Mouse (Mus musculus): ENCODE results near the gene Trmt1. TPM values are rescaled to one million over a fixed set of nuclear protein-coding genes. Genes with fewer than 3 reads are reported as not detected.

Gene Trmt1
- polyA plus RNA-seq, 1 experiment from 2014 or later: 58.1 TPM

DNA sequence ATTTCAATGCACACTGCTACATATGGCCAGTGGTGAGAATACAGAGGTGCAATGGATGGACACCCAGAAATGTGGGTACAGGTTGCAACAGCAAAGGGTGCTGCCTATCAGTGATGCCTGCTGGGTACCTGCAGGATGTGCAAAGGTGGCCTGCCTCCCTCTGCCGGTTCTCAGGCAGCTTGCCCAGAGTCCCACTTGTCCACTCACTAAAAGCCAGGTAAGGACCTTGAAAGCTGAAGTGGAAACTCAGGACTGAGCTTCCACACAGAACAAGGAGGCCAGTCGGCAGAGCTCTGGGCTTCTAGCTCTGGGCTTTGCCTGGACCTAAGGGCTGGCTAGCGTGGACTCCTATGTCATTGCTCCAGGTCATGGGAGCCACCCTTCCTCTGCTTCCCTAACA is 25.2 kb downstream of the Trmt1 start:
- H3K36me3 ChIP-seq: no peaks in the 10 kb centered on the region
- H3K9me3 ChIP-seq (replicated peaks): no peaks in the 10 kb centered on the region
- H3K27ac ChIP-seq (replicated peaks): peak overlapping the region; percentile 85
- DNase-seq (ENCODE audit: low spot score): no peak
- peaks cover 100% of the 10 kb centered on the region for H3K27me3 ChIP-seq (ENCODE audit: low read depth, poor library complexity, severe bottlenecking)
- 47% methylated on average over 3 of the region's 3 CpGs for WGBS
- H3K4me1 ChIP-seq: peaks cover 84% of the 10 kb centered on the region
- H3K4me3 ChIP-seq: 0 out of 2 replicates have a peak overlapping the region, but pooled peaks have one; percentile 37

DNA sequence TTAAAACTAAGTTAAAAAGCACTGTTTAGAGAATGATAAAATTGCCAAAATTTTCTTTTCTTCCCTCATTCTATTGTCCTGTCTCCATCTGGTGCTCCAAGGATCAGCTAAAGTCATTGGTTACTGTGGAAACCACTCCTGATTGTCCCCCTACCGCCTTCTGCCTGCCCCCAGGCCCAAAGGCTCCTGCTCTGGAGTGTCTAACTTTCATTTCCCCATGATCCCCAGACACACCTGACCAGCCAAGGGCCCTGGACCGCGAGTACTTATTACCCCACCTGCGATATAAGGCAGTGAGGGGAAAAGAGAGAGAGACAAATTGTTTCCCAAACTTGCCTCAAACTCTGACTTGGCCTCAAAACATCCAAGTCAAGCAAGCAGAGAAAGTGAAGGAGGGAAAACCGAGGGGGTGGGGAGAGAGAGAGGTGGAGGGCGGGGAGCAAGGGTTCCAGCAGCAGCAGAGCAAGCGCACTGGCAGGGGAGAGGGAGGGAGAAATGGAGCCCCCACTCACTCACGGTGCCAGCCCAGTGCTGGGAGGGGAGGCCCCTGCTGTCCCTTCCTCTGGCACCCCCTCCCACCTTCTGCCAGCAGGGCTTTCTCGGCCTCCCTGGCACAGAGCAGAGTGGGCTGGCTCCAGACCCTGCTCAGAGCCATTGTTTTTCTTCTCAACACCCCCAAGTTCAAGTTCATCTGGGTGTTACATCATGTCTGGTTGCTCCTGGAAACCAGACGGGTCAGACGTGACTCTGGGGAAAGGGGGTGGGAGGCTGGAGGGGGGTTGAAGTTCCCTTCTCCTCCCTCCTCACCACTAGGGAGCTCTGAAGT is 26.0 kb downstream of the Trmt1 start:
- Histone ChIP-seq H3K27ac (replicated peaks) (peak overlapping the region; percentile 85), H3K4me3 (peak overlapping the region; percentile 37), H3K27me3 (ENCODE audit: low read depth, poor library complexity, severe bottlenecking) (peaks cover 100% of the 10 kb centered on the region), H3K4me1 (peaks cover 76% of the 10 kb centered on the region), H3K9me3 (replicated peaks) (no peaks in the 10 kb centered on the region), H3K36me3 (no peaks in the 10 kb centered on the region)
- peak; percentile 60 for DNase-seq (ENCODE audit: low spot score)
- WGBS: 22% methylated on average over 11 of the region's 11 CpGs

DNA sequence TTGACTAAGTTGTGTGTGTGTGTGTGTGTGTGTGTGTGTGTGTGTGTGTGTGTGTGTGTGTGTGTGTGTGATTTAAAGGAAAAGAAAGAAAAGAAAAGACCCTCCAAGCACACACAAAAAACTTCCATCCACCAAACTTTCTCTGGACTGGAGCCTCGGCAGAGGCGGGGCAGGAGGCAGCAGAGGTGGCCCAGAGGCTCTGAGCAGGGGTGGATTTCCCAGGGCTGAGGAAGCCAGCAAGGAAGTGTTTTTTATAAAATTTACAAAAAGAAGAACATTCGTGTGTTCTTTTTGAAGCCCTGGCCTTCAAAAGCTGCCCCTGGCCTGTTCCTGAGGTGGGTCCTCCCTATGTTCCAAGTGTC is 26.6 kb downstream of the Trmt1 start:
- no peak overlapping the region for H3K4me3 ChIP-seq
- 39% methylated on average over 3 of the region's 3 CpGs for WGBS

DNA sequence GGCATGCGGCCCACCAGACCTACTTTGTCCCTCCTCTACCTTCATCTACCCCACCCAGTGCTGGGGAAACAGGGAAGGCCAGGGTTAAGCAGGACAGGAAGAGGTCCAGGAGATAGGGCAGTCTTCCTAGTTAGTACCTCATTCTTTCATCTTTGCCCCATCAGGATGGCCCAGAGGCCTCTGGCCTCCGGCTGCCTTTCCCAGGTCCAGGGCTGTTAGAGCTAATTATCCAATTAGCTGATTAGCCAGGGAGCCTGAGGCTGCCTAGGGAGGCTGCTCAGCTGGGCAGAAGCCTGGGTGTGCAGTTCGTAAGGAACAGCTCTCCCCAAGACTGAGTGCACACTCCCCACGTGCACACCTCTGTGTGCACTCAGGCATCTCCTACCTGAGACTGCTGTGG is 27.3 kb downstream of the Trmt1 start:
- no peak for DNase-seq (ENCODE audit: low spot score)
- Histone ChIP-seq H3K4me3 (no peak overlapping the region), H3K27me3 (ENCODE audit: low read depth, poor library complexity, severe bottlenecking) (peaks cover 100% of the 10 kb centered on the region), H3K4me1 (peaks cover 64% of the 10 kb centered on the region), H3K36me3 (no peaks in the 10 kb centered on the region), H3K9me3 (replicated peaks) (no peaks in the 10 kb centered on the region), H3K27ac (replicated peaks) (peak overlapping the region; percentile 80)
- WGBS: 53% methylated on average over 4 of the region's 4 CpGs

More for the DNA sequence above, 26.6 kb downstream of the Trmt1 start:
- peaks cover 100% of the 10 kb centered on the region for H3K27me3 ChIP-seq (ENCODE audit: low read depth, poor library complexity, severe bottlenecking)
- no peaks in the 10 kb centered on the region for H3K36me3 ChIP-seq
- no peaks in the 10 kb centered on the region for H3K9me3 ChIP-seq (replicated peaks)
- peaks cover 70% of the 10 kb centered on the region for H3K4me1 ChIP-seq
- H3K27ac ChIP-seq (replicated peaks): peak overlapping the region; percentile 80
- DNase-seq (ENCODE audit: low spot score): no peak

DNA sequence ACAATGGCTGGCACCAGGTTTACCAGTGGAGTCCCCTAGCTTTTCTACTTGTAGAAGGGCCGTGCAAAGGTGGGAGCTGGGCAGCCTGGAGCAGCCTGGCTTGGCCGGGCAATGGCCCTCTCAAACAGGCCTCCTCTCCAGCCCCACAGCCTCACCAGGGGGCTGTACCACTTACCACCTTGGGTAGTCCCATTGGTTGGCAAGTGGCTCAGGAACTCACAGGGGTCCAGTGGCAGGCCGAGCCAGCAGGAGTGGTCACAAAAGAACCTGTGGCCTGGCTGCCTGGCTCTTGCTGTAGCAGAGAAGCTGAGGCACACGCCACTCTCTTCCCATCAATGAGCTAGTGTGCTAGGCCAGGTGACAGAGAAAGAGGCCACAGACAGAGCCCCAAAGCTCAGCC is 28.1 kb downstream of the Trmt1 start:
- Histone ChIP-seq H3K27me3 (ENCODE audit: low read depth, poor library complexity, severe bottlenecking) (peaks cover 100% of the 10 kb centered on the region), H3K27ac (replicated peaks) (peak overlapping the region; percentile 80; the same call in 1 of the 2 replicates), H3K4me3 (no peak overlapping the region), H3K9me3 (replicated peaks) (no peaks in the 10 kb centered on the region), H3K4me1 (peaks cover 56% of the 10 kb centered on the region), H3K36me3 (no peaks in the 10 kb centered on the region)
- DNase-seq (ENCODE audit: low spot score): no peak
- WGBS: 66% methylated on average over 4 of the region's 4 CpGs

DNA sequence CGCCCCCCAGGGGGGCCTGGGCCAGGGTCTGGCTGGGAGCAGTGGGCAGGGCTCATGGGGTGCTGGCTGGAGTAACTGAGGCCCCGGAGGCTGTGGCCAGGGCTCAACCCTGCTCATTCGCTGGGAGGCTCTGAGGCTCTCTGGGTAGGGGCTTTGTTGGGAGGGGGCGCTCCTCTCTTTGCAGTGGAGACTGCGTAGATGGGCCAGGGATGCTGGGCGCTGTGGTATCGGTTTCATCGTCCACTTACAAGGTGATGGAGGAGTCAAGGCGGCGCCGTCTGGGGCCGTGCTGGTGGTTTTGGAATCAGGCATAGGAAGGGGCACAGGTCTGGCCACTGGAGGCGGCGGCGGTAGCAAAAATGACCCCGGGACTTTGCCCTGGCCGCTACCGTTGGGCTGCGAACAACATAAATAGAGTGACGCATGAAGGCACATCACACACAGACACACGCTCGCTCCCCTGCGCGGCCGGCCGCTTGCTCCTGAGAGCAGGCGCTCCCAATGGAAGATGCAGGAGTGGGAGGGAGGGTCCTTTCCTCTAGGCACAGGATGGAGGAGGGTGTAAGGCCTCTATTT is 29.9 kb downstream of the Trmt1 start:
- Histone ChIP-seq H3K27me3 (ENCODE audit: low read depth, poor library complexity, severe bottlenecking) (peaks cover 100% of the 10 kb centered on the region), H3K9me3 (replicated peaks) (no peaks in the 10 kb centered on the region), H3K27ac (replicated peaks) (no peak overlapping the region; the same call in 1 of the 2 replicates), H3K4me1 (peaks cover 47% of the 10 kb centered on the region), H3K4me3 (peak overlapping the region; percentile 32), H3K36me3 (no peaks in the 10 kb centered on the region)
- DNase-seq (ENCODE audit: low spot score): no peak
- WGBS: 2% methylated on average over 27 of the region's 27 CpGs

DNA sequence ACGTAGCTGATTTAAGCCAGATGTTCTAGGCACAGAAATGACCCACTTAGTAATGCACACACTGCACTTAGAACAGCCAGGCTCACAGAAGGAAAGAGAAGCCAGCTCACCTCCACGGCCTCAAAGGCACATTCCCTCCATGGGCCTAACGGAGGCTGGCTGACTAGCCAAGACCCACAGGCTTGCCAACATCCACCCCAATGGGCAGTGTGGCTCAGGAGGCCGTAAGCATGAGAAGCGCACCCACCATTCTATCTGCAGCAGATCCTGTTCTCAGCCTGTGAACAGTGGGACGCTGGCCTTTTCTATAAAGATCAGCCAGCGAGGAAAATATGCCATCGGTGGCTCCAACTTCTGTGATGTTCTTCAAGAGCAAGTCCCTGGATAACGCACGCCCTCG is 30.7 kb downstream of the Trmt1 start:
- H3K9me3 ChIP-seq (replicated peaks): no peaks in the 10 kb centered on the region
- H3K36me3 ChIP-seq: no peaks in the 10 kb centered on the region
- peaks cover 39% of the 10 kb centered on the region for H3K4me1 ChIP-seq
- no peak for DNase-seq (ENCODE audit: low spot score)
- WGBS: 87% methylated on average over 11 of the region's 11 CpGs
- no peak overlapping the region for H3K27ac ChIP-seq (replicated peaks)
- H3K27me3 ChIP-seq (ENCODE audit: low read depth, poor library complexity, severe bottlenecking): peaks cover 100% of the 10 kb centered on the region
- H3K4me3 ChIP-seq: no peak overlapping the region

DNA sequence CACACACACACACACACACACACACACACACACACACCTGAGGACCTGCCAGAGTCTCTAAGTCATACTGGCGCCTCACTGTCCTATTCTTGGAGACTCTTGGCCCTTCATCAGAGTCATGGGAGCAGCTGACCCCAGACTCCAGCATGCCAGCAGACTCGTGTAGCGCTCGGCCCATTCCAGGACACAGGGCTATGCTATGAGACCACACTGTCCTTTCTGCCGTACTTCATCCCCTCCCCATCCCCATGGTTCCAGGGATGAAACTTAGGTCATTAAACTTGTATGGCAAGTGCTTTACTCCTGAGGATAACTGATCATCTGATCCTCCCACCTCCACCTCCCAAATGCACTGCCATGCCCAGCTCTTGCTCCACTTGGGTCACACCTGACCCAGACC is 32.4 kb downstream of the Trmt1 start:
- Histone ChIP-seq H3K27ac (replicated peaks) (no peak overlapping the region), H3K4me1 (peaks cover 34% of the 10 kb centered on the region), H3K36me3 (no peaks in the 10 kb centered on the region), H3K9me3 (replicated peaks) (no peaks in the 10 kb centered on the region), H3K4me3 (no peak overlapping the region), H3K27me3 (ENCODE audit: low read depth, poor library complexity, severe bottlenecking) (peaks cover 100% of the 10 kb centered on the region)
- WGBS: 84% methylated on average over 5 of the region's 5 CpGs
- no peak for DNase-seq (ENCODE audit: low spot score)

DNA sequence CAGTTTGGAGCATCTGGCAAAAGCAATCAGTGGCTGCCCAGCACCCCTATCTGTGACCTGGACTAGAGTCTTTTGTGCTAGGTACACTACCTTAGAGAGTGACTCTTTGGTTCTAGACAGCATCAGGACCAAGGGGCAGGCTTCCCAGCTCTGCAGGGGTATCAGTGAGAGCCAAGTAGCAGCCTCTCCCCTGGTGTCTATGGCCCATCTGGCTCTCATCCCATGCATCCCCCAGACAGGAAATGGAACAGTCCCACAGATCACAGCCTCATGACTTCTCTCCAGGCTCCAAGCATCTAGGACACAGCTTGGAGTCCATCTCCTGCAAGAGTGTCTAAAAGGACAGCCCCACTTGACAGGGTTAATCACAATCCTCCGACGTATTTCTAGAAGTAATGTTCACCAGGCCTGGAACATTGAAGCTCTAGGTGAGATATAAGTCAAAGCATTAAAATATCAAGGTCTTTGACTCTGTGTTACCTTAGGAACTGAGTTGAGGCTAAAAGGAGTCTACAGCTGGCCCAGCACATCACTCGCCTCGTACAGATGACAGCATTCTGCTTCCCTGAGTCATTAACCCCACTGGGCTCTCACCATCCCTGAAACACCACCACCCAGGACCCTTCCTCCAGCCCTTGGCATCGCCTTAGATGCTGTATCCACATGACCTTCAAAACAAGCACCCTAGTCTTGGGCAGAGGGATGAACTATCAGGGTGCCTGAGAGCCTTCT is 33.0 kb downstream of the Trmt1 start:
- no peaks in the 10 kb centered on the region for H3K36me3 ChIP-seq
- 85% methylated on average over 5 of the region's 5 CpGs for WGBS
- H3K27ac ChIP-seq (replicated peaks): no peak overlapping the region
- H3K9me3 ChIP-seq (replicated peaks): no peaks in the 10 kb centered on the region
- H3K27me3 ChIP-seq (ENCODE audit: low read depth, poor library complexity, severe bottlenecking): peaks cover 100% of the 10 kb centered on the region
- H3K4me1 ChIP-seq: peaks cover 34% of the 10 kb centered on the region
- H3K4me3 ChIP-seq: no peak overlapping the region
- no peak for DNase-seq (ENCODE audit: low spot score)

DNA sequence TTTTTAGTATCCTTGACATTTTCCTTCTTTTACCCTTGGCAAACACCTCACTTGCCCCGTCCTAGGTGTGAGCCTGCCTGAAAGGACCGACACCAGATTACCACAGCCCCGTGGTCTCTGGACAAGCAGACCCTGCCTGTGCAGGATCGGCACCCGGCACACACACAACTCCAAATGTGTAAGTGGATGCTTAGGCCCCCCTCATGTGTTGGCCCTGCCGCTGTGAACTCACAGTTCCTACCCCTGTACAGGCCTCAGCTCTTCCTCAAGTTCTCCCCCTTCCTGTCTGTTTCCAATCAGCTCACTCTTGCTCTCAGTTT is 36.4 kb downstream of the Trmt1 start:
- Histone ChIP-seq H3K4me3 (peak overlapping the region; percentile 19; the same call in 1 of the 2 replicates), H3K4me1 (peaks cover 41% of the 10 kb centered on the region), H3K27me3 (ENCODE audit: low read depth, poor library complexity, severe bottlenecking) (peaks cover 100% of the 10 kb centered on the region), H3K27ac (replicated peaks) (peak overlapping the region; percentile 77), H3K36me3 (no peaks in the 10 kb centered on the region), H3K9me3 (replicated peaks) (no peaks in the 10 kb centered on the region)
- 67% methylated on average over 6 of the region's 6 CpGs for WGBS
- no peak for DNase-seq (ENCODE audit: low spot score)

DNA sequence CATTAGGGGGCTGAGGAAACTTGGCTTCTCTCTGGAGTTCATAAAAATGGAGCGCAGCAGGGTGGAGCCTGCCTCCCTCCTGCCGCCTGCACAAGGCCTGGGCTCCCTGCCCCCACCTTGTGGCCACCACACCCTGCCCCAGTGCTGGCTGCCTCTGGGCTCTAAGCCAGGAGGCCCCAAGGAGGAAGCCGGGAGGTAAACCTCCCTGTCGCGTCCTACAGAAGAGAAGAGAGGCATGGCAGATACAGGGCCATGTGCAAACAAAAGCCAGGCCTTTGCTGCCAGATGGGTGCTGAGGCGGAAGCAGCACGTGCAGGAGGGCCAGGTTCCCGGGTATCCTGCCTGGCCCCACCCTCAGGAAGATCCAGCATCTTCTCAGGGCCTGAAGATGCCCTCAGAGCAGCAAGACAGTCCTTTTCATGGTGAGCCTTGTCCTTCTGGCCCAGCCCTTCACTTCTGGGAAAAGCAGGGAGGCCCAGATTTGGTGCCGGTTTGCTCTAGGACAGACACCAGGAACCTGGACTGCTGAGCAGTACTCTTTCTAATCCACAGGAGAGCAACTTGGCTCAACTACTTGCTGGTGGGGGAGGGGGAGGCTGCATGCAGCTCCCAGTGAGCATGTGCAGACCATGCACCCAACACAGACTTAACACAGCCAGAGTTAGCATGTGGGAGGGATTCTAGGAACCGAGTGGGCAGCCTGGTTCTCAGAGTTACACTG is 36.9 kb downstream of the Trmt1 start, which contains the start of gene G430095P16Rik:
G430095P16Rik (plus strand) TSS at position 158 of the 721 bp plus-strand sequence.
- WGBS: 25% methylated on average over 10 of the region's 10 CpGs
- H3K4me3 ChIP-seq: peak within 1 kb of the TSS; percentile 19; the same call in 1 of the 2 replicates
- peaks cover 41% of the 10 kb centered on the region for H3K4me1 ChIP-seq
- H3K27ac ChIP-seq (replicated peaks): peak within 1 kb of the TSS; percentile 77
- H3K36me3 ChIP-seq: no peaks in the 10 kb centered on the region
- no peak for DNase-seq (ENCODE audit: low spot score)
- no peaks in the 10 kb centered on the region for H3K9me3 ChIP-seq (replicated peaks)
- H3K27me3 ChIP-seq (ENCODE audit: low read depth, poor library complexity, severe bottlenecking): peaks cover 100% of the 10 kb centered on the region

DNA sequence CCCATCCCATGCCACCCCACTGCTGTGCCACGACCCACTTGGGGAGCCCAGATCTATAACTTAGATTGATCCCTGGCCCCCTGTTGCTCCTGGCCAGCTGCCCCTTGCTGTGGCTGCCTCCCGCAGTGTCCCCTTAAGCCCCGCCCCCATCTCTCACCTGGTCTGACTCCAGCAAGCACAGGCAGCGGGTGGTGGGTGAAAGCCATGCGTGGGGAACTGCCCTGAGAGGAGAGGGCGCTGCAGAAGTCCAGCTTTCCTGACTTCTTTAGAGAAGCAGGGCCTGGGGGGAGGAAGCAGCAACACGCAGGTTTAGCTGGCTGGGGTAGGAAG is 37.4 kb downstream of the Trmt1 start:
- Histone ChIP-seq H3K9me3 (replicated peaks) (no peaks in the 10 kb centered on the region), H3K27ac (replicated peaks) (peak overlapping the region; percentile 77), H3K4me3 (peak overlapping the region; percentile 19; the same call in 1 of the 2 replicates), H3K27me3 (ENCODE audit: low read depth, poor library complexity, severe bottlenecking) (peaks cover 100% of the 10 kb centered on the region), H3K36me3 (no peaks in the 10 kb centered on the region), H3K4me1 (peaks cover 47% of the 10 kb centered on the region)
- no peak for DNase-seq (ENCODE audit: low spot score)
- WGBS: 22% methylated on average over 7 of the region's 7 CpGs

Measured in midbrain, embryonic 10.5 days (tissue).